Mouse (Mus musculus) kidney, postnatal 0 days (tissue): ENCODE results near the gene Adarb1. TPM values are rescaled to one million over a fixed set of nuclear protein-coding genes. Genes with fewer than 3 reads are reported as not detected.

ENCODE experiments used
- ATAC-seq: fragments of 200-750 bp; cut with Nextera tagmentation; replicated peaks from 2 replicates; pipeline ENCODE4 v1.8.0; 2017; ENCODE audit warnings: low read depth, moderate number of reproducible peaks, moderate TSS enrichment, moderate library complexity; ENCODE audit not compliant: low FRiP score
- DNase-seq: peaks from one replicate; pipeline ENCODE4 v3.0.0-alpha.2; 2016; ENCODE audit warnings: low spot score
- H3K27ac ChIP-seq: fragments of 300-500 bp; sonication (generic); 2 replicates; pipeline ENCODE4 v1.5.1; 2014; ENCODE audit warnings: mild to moderate bottlenecking
- H3K27me3 ChIP-seq: fragments of 300-500 bp; sonication (generic); 2 replicates; pipeline ENCODE4 v1.6.1; 2014; ENCODE audit warnings: low read length, mixed read lengths; ENCODE audit not compliant: insufficient read depth
- H3K36me3 ChIP-seq: fragments of 300-500 bp; sonication (generic); 2 replicates; pipeline ENCODE4 v1.6.1; 2014; ENCODE audit warnings: low read length, mixed read lengths; ENCODE audit not compliant: insufficient read depth
- H3K4me1 ChIP-seq: fragments of 300-500 bp; sonication (generic); replicated peaks from 2 replicates; pipeline ENCODE4 v1.6.1; 2014; ENCODE audit warnings: antibody characterized with exemption, low read length, mixed read lengths; ENCODE audit not compliant: insufficient read depth
- H3K4me2 ChIP-seq: fragments of 300-500 bp; sonication (generic); 2 replicates; pipeline ENCODE4 v1.6.1; 2014; ENCODE audit warnings: mild to moderate bottlenecking, low read length, moderate library complexity, mixed read lengths
- H3K4me3 ChIP-seq: fragments of 300-500 bp; sonication (generic); replicated peaks from 2 replicates; pipeline ENCODE4 v1.5.1; 2014; ENCODE audit warnings: low read depth, low read length
- H3K9ac ChIP-seq: fragments of 300-500 bp; sonication (generic); 2 replicates; pipeline ENCODE4 v1.6.1; 2014; ENCODE audit warnings: low read depth, low read length
- H3K9me3 ChIP-seq: fragments of 300-500 bp; sonication (generic); replicated peaks from 2 replicates; pipeline ENCODE4 v1.6.1; 2016; ENCODE audit warnings: low read length, inconsistent platforms, mixed read lengths
- CTCF ChIP-seq: IDR thresholded peaks from 2 replicates; pipeline ENCODE4 v1.5.1; 2016; ENCODE audit warnings: antibody characterized with exemption, low read depth, mild to moderate bottlenecking, moderate library complexity
- WGBS: fragments of 180-500 bp; shearing (Covaris S2); extraction: QIAGEN DNeasy Blood & Tissue Kit; methylation state at CpG from one replicate; pipeline ENCODE4 v1.1.7; 2014; 5-methylcytosine and 5-hydroxymethylcytosine counted together
- polyA plus RNA-seq: library from polyadenylated mRNA; unstranded; fragments of >200 nt; fragmentation: Nextera tagmentation; extraction: Ambion mirVana; gene quantifications from 2 replicates; pipeline ENCODE4 v1.2.1, GENCODE M21; 2015

The Adarb1 gene
- polyA plus RNA-seq, 1 experiment from 2014 or later = 4.6 TPM

DNA sequence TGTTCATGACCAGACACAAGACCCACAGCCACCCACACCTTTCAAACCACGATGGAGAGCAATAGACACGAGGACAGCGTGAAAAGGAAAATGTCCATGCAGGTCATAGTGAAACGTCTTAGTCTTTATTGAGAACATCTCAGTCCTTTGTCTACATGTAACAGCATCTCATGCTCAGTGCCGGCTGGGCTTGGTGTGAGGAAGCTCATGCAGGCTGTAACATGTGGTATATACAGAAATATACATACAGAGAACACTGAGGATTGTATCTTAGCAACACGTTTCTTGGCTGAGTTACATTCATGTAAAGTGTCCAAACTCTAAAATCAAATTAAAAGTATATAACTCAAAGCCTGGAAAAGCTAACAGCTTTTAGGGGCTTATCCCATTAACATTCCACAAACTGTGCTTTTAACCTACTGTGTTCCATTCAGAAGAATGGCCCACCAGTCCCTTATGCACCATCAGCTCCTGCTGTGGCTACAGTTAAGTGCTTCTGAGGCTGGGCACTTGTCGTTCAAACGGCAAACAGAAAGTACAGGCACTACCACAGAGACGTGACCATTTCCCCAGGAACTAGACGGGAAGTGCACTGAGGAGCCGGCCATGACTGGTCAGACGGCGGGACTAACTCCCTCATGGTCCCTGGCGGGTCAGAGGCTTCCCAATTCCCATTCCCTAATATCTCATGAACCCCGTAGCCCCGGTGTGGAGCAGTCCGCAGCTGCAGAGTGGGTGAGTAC lies 127.3 kb downstream of the Adarb1 start:
- Histone ChIP-seq H3K36me3 (0 out of 2 replicates have a peak, but pooled peaks cover 3% of the 10 kb centered on the region), H3K9ac (no peak overlapping the region), H3K4me3 (no peak overlapping the region), H3K27me3 (no peaks in the 10 kb centered on the region), H3K4me1 (no peaks in the 10 kb centered on the region), H3K4me2 (no peak overlapping the region), H3K27ac (no peak overlapping the region), H3K9me3 (no peaks in the 10 kb centered on the region)
- TF ChIP-seq CTCF = no peak
- DNase-seq (no peak), ATAC-seq (no peak)
- 78% methylated on average over 17 of the region's 17 CpGs for WGBS

DNA sequence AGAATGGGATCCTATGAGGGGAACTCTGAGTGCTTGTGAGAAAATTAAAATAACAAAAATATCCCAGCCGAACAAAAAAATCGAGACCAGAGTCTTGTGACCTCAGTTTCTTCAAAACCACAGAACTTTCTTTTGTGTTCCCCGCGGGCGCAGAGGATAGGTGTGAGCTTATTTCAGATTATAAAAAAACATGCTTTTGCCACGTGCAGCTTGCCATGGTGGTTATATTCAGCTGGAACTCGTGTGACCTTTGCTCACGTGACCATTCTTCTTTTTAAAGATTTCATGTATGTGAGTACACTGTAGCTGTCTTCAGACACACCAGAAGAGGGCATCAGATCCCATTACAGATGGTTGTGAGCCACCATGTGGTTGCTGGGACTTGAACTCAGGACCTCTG lies 128.5 kb downstream of the Adarb1 start:
- no peak for DNase-seq
- no peak for ATAC-seq
- no peaks in the 10 kb centered on the region for H3K27me3 ChIP-seq
- no peak overlapping the region for H3K4me2 ChIP-seq
- H3K9me3 ChIP-seq = no peaks in the 10 kb centered on the region
- H3K9ac ChIP-seq = no peak overlapping the region
- no peak overlapping the region for H3K4me3 ChIP-seq
- TF ChIP-seq CTCF = no peak
- 86% methylated on average over 8 of the region's 8 CpGs for WGBS
- no peaks in the 10 kb centered on the region for H3K36me3 ChIP-seq
- no peaks in the 10 kb centered on the region for H3K4me1 ChIP-seq
- no peak overlapping the region for H3K27ac ChIP-seq

DNA sequence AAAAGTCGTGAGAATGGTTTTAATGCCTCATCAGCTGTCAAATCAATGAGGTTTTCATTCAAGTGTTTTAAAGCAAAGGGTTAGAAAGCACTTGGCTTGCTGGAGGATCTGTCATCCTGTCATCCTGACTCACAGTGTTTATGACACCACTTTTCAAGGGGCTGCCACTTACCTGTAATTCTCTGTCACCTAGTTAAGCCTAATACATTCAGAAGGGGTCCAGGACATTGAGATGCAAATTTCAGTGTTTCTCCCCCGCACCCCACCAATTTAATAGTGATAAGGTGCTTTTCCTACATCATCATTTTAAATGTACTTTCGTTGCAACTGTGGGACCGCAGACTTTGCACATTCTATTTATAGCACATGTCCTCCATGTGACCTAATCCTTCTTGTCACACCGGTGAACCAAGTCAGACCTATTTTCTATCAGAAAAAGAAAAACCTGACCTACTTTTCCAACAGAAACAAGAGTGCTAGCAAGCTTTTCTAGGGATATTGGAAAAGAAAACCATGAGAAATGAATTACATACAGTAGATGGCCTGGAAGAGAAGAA lies 129.4 kb downstream of the Adarb1 start:
- no peak for TF ChIP-seq CTCF
- no peak overlapping the region for H3K27ac ChIP-seq
- 34% methylated on average over 5 of the region's 5 CpGs for WGBS
- H3K4me3 ChIP-seq = no peak overlapping the region
- no peaks in the 10 kb centered on the region for H3K27me3 ChIP-seq
- DNase-seq = no peak
- H3K4me2 ChIP-seq = no peak overlapping the region
- H3K36me3 ChIP-seq = no peaks in the 10 kb centered on the region
- no peak overlapping the region for H3K9ac ChIP-seq
- H3K4me1 ChIP-seq = no peaks in the 10 kb centered on the region
- H3K9me3 ChIP-seq = no peaks in the 10 kb centered on the region
- ATAC-seq = no peak

DNA sequence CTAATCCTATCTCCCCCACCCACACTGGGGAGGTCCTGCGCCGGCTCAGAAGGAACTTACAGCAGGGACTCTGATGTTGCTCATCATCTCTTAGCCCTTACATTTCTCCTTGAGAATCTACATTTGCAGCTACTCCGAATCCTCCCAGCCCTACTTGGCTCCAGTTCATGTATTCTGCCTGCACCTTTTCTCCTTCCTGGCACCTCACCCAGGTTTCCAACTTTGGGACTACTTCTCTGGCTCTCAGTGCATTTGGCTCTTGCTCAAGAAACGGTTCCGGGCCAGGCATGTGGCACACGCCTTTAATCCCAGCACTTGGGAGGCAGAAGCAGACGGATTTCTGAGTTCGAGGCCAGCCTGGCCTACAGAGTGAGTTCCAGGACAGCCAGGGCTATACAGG lies 130.4 kb downstream of the Adarb1 start:
- Histone ChIP-seq H3K27ac (no peak overlapping the region), H3K4me2 (no peak overlapping the region), H3K9me3 (no peaks in the 10 kb centered on the region), H3K9ac (no peak overlapping the region), H3K36me3 (no peaks in the 10 kb centered on the region), H3K4me1 (no peaks in the 10 kb centered on the region), H3K27me3 (no peaks in the 10 kb centered on the region), H3K4me3 (no peak overlapping the region)
- DNase-seq (no peak), ATAC-seq (no peak)
- no peak for TF ChIP-seq CTCF
- 85% methylated on average over 8 of the region's 8 CpGs for WGBS

DNA sequence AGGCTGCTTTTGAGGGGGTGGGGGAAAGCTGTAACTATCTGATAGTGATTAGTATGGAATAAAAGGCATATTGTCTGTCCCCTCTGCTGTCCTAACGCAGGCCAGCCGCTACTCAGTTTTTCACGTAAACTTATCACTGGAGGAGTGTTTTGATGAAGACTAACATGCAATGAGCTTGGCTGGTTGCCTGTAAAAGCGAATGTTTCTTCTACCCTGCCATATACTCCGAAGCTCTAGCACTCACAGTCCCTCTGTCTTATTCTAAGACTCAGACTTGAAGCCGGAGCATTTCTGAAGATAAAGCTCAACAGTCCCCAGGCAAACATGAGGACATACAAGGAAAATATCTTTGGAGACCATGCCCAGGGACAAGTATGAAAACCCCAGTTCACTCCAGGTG lies 133.2 kb downstream of the Adarb1 start:
- Histone ChIP-seq H3K27me3 (no peaks in the 10 kb centered on the region), H3K27ac (no peak overlapping the region), H3K4me3 (no peak overlapping the region), H3K4me1 (no peaks in the 10 kb centered on the region), H3K9ac (no peak overlapping the region), H3K9me3 (no peaks in the 10 kb centered on the region), H3K36me3 (no peaks in the 10 kb centered on the region), H3K4me2 (no peak overlapping the region)
- ATAC-seq = no peak
- no peak for DNase-seq
- TF ChIP-seq CTCF = no peak
- 59% methylated on average over 6 of the region's 6 CpGs for WGBS

DNA sequence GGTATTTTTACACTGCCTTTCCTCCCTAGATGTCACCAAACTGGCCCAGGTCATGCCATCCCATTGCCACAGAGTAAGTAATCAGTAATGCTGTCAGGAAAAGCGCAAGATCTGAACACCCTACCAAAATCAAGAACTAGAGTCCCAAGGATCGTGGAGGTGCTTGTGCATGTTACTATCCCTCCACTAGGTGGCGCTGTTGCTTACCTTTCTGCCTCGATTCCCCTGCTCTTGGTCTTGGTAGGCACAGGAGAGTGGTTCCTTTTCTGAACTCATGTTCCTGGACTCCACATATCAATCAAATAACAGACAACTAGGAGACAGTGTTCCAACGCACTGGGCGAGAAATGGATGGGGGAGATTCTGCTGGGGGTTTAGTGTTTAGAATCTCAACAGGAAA lies 135.2 kb downstream of the Adarb1 start:
- DNase-seq (peak; percentile 90), ATAC-seq (0 out of 2 replicates have a peak, but pooled peaks have one; percentile 43)
- Histone ChIP-seq H3K4me1 (no peaks in the 10 kb centered on the region), H3K4me2 (no peak overlapping the region), H3K9ac (no peak overlapping the region), H3K27me3 (no peaks in the 10 kb centered on the region), H3K36me3 (no peaks in the 10 kb centered on the region), H3K9me3 (no peaks in the 10 kb centered on the region), H3K27ac (no peak overlapping the region), H3K4me3 (no peak overlapping the region)
- peak; percentile 99 for TF ChIP-seq CTCF
- 19% methylated on average over 6 of the region's 6 CpGs for WGBS
